Mouse (Mus musculus): ENCODE results near the gene Pcbp3. TPM values are rescaled to one million over a fixed set of nuclear protein-coding genes. Genes with fewer than 3 reads are reported as not detected.

Pcbp3 gene
- 15.3 and 18.5 TPM in 2 replicates for polyA plus RNA-seq (2015; fragmentation: Nextera tagmentation; extraction: Ambion mirVana)

DNA sequence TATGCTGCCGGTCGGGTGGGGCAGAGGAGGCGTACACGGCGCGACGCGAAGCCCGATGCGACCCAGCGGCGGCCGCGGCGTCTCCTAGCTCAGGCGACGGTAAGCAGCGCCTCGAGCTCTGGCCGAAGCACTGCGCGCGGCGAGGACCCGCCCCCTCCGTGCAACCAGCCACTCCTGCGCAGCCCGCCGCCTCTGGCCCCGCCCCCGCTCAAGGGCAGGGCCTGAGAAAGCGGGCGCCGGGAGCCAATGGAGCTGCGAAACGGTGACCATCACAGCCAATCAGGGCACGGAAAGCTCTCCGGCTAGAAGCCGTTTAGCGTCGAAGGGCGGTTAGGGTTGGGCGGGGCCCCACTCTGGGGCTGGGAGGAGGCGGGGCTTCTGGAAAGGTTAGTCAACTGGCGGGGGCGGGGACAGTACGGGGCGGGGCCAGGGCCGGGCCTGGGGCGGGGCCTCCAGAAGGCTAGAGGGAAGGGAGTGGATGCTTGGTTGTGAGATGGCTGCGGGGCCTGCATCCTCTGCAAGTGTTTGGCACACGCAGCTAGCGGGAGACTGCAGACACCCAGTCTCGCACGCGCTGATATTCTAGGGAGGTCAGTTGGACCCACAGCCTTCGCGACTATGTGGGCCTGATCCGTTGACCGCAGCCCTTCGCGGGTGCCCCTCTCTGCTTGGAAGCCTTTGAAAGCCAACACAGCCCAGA, at the start of gene Pcbp3:
Gene Pcbp3 (minus strand): TSS at position 98 of the 700 bp plus-strand sequence.
- TF ChIP-seq EP300 (optimal IDR thresholded peaks at IDR 0.05) (no peak), CTCF (IDR thresholded peaks at IDR 0.05; ENCODE audit: low read depth) (peak; percentile 24; the same call in 1 of the 2 replicates)
- DNase-seq (ENCODE audit: low spot score) = peak; percentile 98
- WGBS = 2% methylated on average over 46 of the region's 62 CpGs
- 0 out of 2 replicates have a peak within 1 kb of the TSS, but pooled peaks have one; percentile 13 for H3K27ac ChIP-seq (replicated peaks)
- H3K27me3 ChIP-seq (ENCODE audit: control insufficient read depth, insufficient read depth, low read length) = no peaks in the 10 kb centered on the region
- H3K9me3 ChIP-seq (ENCODE audit: control insufficient read depth, low read length) = no peaks in the 10 kb centered on the region
- 0 out of 2 replicates have a peak, but pooled peaks cover 3% of the 10 kb centered on the region for H3K4me1 ChIP-seq (replicated peaks; ENCODE audit: control insufficient read depth, insufficient read depth)
- no peaks in the 10 kb centered on the region for H3K36me3 ChIP-seq (ENCODE audit: control insufficient read depth, insufficient read depth, low read length)
- H3K4me3 ChIP-seq (ENCODE audit: low read depth, low read length) = peak within 1 kb of the TSS; percentile 54
- ATAC-seq (ENCODE audit: low FRiP score, low TSS enrichment) = peak; percentile 99
- H3K4me2 ChIP-seq (replicated peaks; ENCODE audit: low read depth) = peak within 1 kb of the TSS; percentile 97
- peak within 1 kb of the TSS; percentile 74 for H3K9ac ChIP-seq (ENCODE audit: low read length)

DNA sequence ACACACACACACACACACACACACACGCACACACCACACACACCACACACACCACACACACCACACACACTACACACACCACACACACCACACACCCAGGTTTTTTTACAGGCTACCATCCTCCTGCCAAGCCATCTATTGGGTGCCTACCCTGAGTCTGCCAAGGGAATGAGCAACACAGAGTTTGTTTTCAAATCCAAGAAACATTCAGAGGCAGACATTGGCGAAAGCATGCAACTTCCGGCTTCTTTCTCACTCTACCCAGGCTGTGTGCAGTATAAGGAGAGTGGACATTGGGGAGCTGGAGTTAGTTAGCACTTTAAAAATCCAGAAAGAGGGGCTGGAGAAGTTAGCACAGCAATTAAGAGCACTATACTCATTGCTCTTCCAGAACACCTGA, 47.0 kb upstream of the Pcbp3 start:
- 61% methylated on average over 3 of the region's 3 CpGs for WGBS
- no peak for ATAC-seq (ENCODE audit: low FRiP score, low TSS enrichment)
- TF ChIP-seq CTCF (IDR thresholded peaks at IDR 0.05; ENCODE audit: low read depth) (no peak), EP300 (optimal IDR thresholded peaks at IDR 0.05) (no peak)

DNA sequence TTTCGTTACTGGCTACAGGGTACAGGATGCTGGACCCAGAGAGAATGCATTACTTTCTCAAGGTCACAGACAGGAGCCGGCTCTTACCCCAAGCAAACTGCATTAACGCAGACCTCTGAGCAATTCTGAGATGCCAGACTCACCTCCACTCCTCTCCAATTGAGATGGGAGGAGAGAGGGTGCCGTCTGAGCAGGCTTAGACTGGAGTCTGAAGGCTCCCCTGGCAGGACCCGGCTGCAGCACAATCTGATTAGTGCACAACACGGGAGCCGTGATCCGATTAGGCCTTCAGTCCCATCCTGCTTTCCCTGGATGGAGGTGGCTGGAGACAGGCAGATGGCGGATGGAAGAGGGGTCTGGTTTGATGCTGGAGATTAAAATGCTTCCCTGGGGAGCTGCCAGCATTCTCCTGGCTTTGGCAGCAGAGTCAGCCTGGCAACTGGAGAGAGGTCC, 46.4 kb upstream of the Pcbp3 start:
- 27% methylated on average over 9 of the region's 9 CpGs for WGBS
- Histone ChIP-seq H3K4me3 (ENCODE audit: low read depth, low read length) (no peak overlapping the region), H3K9ac (ENCODE audit: low read length) (no peak overlapping the region)

More for the DNA sequence above, 47.0 kb upstream of the Pcbp3 start:
- no peaks in the 10 kb centered on the region for H3K36me3 ChIP-seq (ENCODE audit: control insufficient read depth, insufficient read depth, low read length)
- no peak overlapping the region for H3K27ac ChIP-seq (replicated peaks)
- no peak overlapping the region for H3K9ac ChIP-seq (ENCODE audit: low read length)
- no peak overlapping the region for H3K4me2 ChIP-seq (replicated peaks; ENCODE audit: low read depth)
- no peak for DNase-seq (ENCODE audit: low spot score)
- no peaks in the 10 kb centered on the region for H3K4me1 ChIP-seq (replicated peaks; ENCODE audit: control insufficient read depth, insufficient read depth)
- no peaks in the 10 kb centered on the region for H3K27me3 ChIP-seq (ENCODE audit: control insufficient read depth, insufficient read depth, low read length)
- H3K9me3 ChIP-seq (ENCODE audit: control insufficient read depth, low read length) = no peaks in the 10 kb centered on the region
- H3K4me3 ChIP-seq (ENCODE audit: low read depth, low read length) = no peak overlapping the region

DNA sequence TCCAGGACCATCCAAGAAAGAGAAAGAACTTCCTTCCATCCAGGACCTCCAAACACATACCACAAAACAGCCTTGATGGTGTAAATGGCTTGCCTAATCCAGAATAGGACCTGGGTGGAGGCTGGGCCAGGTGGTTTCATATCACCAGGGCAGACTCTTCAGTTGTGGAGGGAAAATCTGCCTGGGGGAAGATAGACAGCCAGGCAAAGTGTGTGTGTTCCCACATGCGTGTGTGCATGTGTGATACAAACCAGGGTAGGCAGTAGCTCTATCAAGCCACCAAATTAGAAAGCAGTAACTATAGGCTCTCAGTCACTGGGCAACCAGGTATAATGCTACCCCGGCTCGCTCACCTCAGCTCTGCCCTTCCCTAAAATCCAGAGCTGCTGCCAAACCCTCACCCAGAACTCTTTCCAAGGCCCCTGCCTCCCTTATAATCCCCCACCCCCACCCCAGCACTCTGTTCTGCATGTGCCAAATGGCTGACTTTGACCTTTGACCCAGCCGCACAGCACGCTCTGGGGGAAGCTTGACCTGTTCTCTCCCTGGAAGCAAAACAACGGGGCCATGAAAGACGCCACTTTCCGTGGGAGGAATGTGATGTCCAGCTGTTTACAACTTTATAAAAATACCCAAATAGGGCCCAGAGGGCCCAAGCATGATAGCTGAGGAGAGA, 45.9 kb upstream of the Pcbp3 start:
- ATAC-seq (ENCODE audit: low FRiP score, low TSS enrichment) = no peak; the same call in 1 of the 2 replicates
- H3K9me3 ChIP-seq (ENCODE audit: control insufficient read depth, low read length) = no peaks in the 10 kb centered on the region
- 42% methylated on average over 8 of the region's 8 CpGs for WGBS
- no peaks in the 10 kb centered on the region for H3K4me1 ChIP-seq (replicated peaks; ENCODE audit: control insufficient read depth, insufficient read depth)
- no peaks in the 10 kb centered on the region for H3K36me3 ChIP-seq (ENCODE audit: control insufficient read depth, insufficient read depth, low read length)
- no peak for TF ChIP-seq CTCF (IDR thresholded peaks at IDR 0.05; ENCODE audit: low read depth)
- H3K4me3 ChIP-seq (ENCODE audit: low read depth, low read length) = no peak overlapping the region
- no peak overlapping the region for H3K27ac ChIP-seq (replicated peaks)
- no peak for DNase-seq (ENCODE audit: low spot score)
- no peaks in the 10 kb centered on the region for H3K27me3 ChIP-seq (ENCODE audit: control insufficient read depth, insufficient read depth, low read length)
- no peak overlapping the region; the same call in 1 of the 2 replicates for H3K4me2 ChIP-seq (replicated peaks; ENCODE audit: low read depth)
- no peak overlapping the region for H3K9ac ChIP-seq (ENCODE audit: low read length)

More for the DNA sequence above, 46.4 kb upstream of the Pcbp3 start:
- ATAC-seq (ENCODE audit: low FRiP score, low TSS enrichment) (peak; percentile 36; the same call in 1 of the 2 replicates), DNase-seq (ENCODE audit: low spot score) (peak; percentile 24)
- Histone ChIP-seq H3K4me2 (replicated peaks; ENCODE audit: low read depth) (no peak overlapping the region; the same call in 1 of the 2 replicates), H3K4me1 (replicated peaks; ENCODE audit: control insufficient read depth, insufficient read depth) (no peaks in the 10 kb centered on the region), H3K9me3 (ENCODE audit: control insufficient read depth, low read length) (no peaks in the 10 kb centered on the region), H3K36me3 (ENCODE audit: control insufficient read depth, insufficient read depth, low read length) (no peaks in the 10 kb centered on the region), H3K27me3 (ENCODE audit: control insufficient read depth, insufficient read depth, low read length) (no peaks in the 10 kb centered on the region), H3K27ac (replicated peaks) (no peak overlapping the region)
- TF ChIP-seq CTCF (IDR thresholded peaks at IDR 0.05; ENCODE audit: low read depth) (no peak), EP300 (optimal IDR thresholded peaks at IDR 0.05) (no peak)

DNA sequence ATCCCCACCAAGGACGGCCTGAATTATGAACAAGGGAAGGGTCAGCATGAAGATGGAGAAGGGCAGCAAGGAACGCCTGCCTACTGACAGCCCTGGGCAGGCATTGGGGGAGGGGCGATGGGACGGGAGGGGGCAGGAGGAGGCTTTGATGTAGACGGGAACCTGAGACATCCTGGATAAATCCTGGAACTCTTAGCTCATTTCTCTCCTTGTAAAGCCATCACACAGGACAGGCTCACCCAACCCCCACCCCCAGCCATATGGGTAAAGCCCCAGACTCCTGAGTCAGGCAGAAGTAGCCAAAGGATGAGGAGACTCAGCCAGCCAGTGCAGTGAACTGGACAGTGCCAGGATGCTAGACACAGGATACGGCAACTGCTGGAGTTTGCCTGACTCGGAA, 43.2 kb upstream of the Pcbp3 start:
- H3K4me1 ChIP-seq (replicated peaks; ENCODE audit: control insufficient read depth, insufficient read depth) = no peaks in the 10 kb centered on the region
- 38% methylated on average over 7 of the region's 7 CpGs for WGBS
- no peaks in the 10 kb centered on the region for H3K27me3 ChIP-seq (ENCODE audit: control insufficient read depth, insufficient read depth, low read length)
- H3K27ac ChIP-seq (replicated peaks) = no peak overlapping the region
- H3K4me3 ChIP-seq (ENCODE audit: low read depth, low read length) = no peak overlapping the region
- H3K9ac ChIP-seq (ENCODE audit: low read length) = no peak overlapping the region
- DNase-seq (ENCODE audit: low spot score) = no peak
- no peak overlapping the region for H3K4me2 ChIP-seq (replicated peaks; ENCODE audit: low read depth)
- no peaks in the 10 kb centered on the region for H3K9me3 ChIP-seq (ENCODE audit: control insufficient read depth, low read length)
- TF ChIP-seq CTCF (IDR thresholded peaks at IDR 0.05; ENCODE audit: low read depth) (no peak), EP300 (optimal IDR thresholded peaks at IDR 0.05) (no peak)
- no peak for ATAC-seq (ENCODE audit: low FRiP score, low TSS enrichment)
- no peaks in the 10 kb centered on the region for H3K36me3 ChIP-seq (ENCODE audit: control insufficient read depth, insufficient read depth, low read length)

Data from stomach, postnatal 0 days (tissue).